Comparison of ENCODE assay signal across 9 mouse cellular contexts in genomic region chr10:80881301-80881700, GRCm38 (mm10). TPM values are rescaled to one million over a fixed set of nuclear protein-coding genes. Genes with fewer than 3 reads are reported as not detected.
A peak's percentile ranks its signal among the peaks of the same experiment; 100 is the strongest.
DNase-seq lines count a peak whose midpoint lies in the region; ATAC-seq lines count a peak whose summit lies in the region.
"Had no signal": no experiment of that assay in that cellular context is flagged by ENCODE, and none has a peak within 500 bp of the region (broad histone marks: within the 10 kb centered on the region; RNA-seq: fewer than 3 reads in every experiment).

No protein-coding gene starts in this region.

- DNase-seq in CD4-positive, CD25-positive, alpha-beta regulatory T cell, adult 2 months (ENCODE audit: low read depth, low spot score) = peak; percentile 89
- DNase-seq in right cerebral cortex, adult 18-20 months = peak; percentile 33
- no peak for DNase-seq in right cerebral cortex, postnatal 25 days
- peak; percentile 53 for DNase-seq in embryo, embryonic 11 days
- peak; percentile 83 for DNase-seq in induced T-regulatory cell, adult 2 months (ENCODE audit: low read depth)
- DNase-seq in lung, postnatal 25 days (ENCODE audit: low spot score) = peak; percentile 69
- peak; percentile 77 to 86 for DNase-seq in spleen, postnatal 14 days (ENCODE audit: low spot score in 2 of 2)

- no peak for ATAC-seq in CD4-positive, CD25-positive, alpha-beta regulatory T cell, adult 4 months

RNA-seq across cellular contexts. Expression of gene Tmprss9, which starts 9.7 kb away (rescaled TPM):
- not detected for polyA plus RNA-seq in CD4-positive, CD25-positive, alpha-beta regulatory T cell, adult 4 months (2017; shearing (Covaris generic))
- polyA plus RNA-seq: stomach, embryonic 16.5 days had no signal

RNA-seq across cellular contexts. Expression of gene Timm13, which starts 19.5 kb away (rescaled TPM):
- 100 to 1,000 TPM; 212 to 257 TPM for polyA plus RNA-seq in CD4-positive, CD25-positive, alpha-beta regulatory T cell, adult 4 months (2017; shearing (Covaris generic))

RNA-seq across cellular contexts. Expression of gene Sppl2b, which starts 26.2 kb away (rescaled TPM):
- polyA plus RNA-seq in CD4-positive, CD25-positive, alpha-beta regulatory T cell, adult 4 months (2017; shearing (Covaris generic)) = 10 to 100 TPM; 12.2 to 22.2 TPM

RNA-seq across cellular contexts. Expression of gene Lsm7, which starts 26.3 kb away (rescaled TPM):
- polyA plus RNA-seq in CD4-positive, CD25-positive, alpha-beta regulatory T cell, adult 4 months (2017; shearing (Covaris generic)) = 100 to 1,000 TPM; 198 to 233 TPM

RNA-seq across cellular contexts. Expression of gene Lmnb2, which starts 36.7 kb away (rescaled TPM):
- 1 to 10 TPM; 3.3 to 4.7 TPM for polyA plus RNA-seq in CD4-positive, CD25-positive, alpha-beta regulatory T cell, adult 4 months (2017; shearing (Covaris generic))
